Mouse (Mus musculus): ENCODE measurements around the gene Syde2. TPM values are rescaled to one million over a fixed set of nuclear protein-coding genes. Genes with fewer than 3 reads are reported as not detected.

Syde2 gene
- total and polyA plus RNA-seq, 3 experiments: 12.4 to 24.1 TPM; not detected in 1

DNA sequence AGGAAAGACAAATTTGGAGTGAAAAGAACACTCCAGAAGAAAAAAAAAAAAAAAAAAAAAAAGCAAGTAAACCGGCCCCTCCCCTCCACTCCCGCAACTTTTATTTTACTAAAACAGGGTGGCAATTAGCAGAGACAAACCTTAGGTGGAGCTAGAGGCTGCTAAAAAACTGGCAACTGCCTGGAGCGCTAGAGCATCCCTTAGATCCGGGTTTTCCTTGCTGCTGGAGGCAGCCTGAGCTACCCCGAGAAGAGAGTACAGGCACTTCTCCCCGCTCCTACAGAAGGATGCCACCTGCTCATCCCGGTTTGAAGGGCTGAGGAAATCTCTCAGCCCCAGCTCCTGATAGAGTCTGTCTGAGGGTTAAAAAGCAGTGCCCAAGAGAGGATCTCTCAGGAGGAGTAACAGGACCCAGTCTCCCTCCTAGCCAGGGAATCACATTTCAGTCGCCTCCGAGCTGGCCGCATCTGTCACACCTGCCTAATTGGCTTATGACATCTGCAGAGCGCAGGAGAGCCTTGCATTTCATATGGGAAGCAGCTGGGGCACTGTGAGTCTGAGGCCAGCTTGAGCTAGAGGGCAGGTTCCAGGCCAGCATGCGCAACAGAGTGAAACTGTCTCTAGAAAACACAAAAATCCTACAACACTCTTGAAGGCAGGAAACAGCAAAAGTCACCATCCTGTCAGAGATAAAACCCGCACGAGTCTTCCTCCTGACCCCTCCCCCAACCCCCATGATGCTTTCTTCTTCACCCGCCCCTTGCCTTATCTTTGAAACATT is 37.4 kb upstream of the Syde2 start (continued):
- TF ChIP-seq ZMIZ1 (IDR thresholded peaks at IDR 0.05; ENCODE audit: low read depth, low read length): no peak
- no peak for TF ChIP-seq MYB (IDR thresholded peaks at IDR 0.05; ENCODE audit: low read depth, low read length)
- peak; percentile 89 for TF ChIP-seq SIN3A (IDR thresholded peaks at IDR 0.05; ENCODE audit: low read length)
- TF ChIP-seq RCOR1 (IDR thresholded peaks at IDR 0.05; ENCODE audit: low read depth, low read length): peak; percentile 38; the same call in 1 of the 2 replicates
- TF ChIP-seq UBTF (IDR thresholded peaks at IDR 0.05; ENCODE audit: borderline replicate concordance, insufficient read depth, low read depth, low read length): no peak
- TF ChIP-seq CTCF (IDR thresholded peaks at IDR 0.05 in 2 of 3, conservative IDR thresholded peaks at IDR 0.05 in 1 of 3; ENCODE audit: control insufficient read depth in 1 of 3, insufficient read depth in 1 of 3, low read depth in 2 of 3, low read length in 3 of 3, poor library complexity in 1 of 3, severe bottlenecking in 1 of 3): peak; percentile 34 to 80 (median 55)
- no peak for TF ChIP-seq ZKSCAN1 (IDR thresholded peaks at IDR 0.05; ENCODE audit: low read depth, low read length)
- no peak; the same call in 1 of the 2 replicates for TF ChIP-seq MAX (IDR thresholded peaks at IDR 0.05; ENCODE audit: low read length)
- no peak for TF ChIP-seq TBP (IDR thresholded peaks at IDR 0.05; ENCODE audit: low read depth, low read length)
- TF ChIP-seq MEF2A (IDR thresholded peaks at IDR 0.05; ENCODE audit: extremely low read depth, insufficient replicate concordance, low read depth, low read length, poor library complexity, severe bottlenecking): no peak
- TF ChIP-seq KAT2A (conservative IDR thresholded peaks at IDR 0.05; ENCODE audit: low read depth, low read length): 0 out of 2 replicates have a peak, but pooled peaks have one; percentile 44
- peak in 1 of 2 experiments; percentile 82; a peak in 2 of 4 replicates for TF ChIP-seq EP300 (IDR thresholded peaks at IDR 0.05; ENCODE audit: low read depth in 1 of 2, low read length in 2 of 2)
- peak; percentile 58 for TF ChIP-seq ZC3H11A (IDR thresholded peaks at IDR 0.05; ENCODE audit: low read depth, low read length)
- peak; percentile 72 for TF ChIP-seq HCFC1 (IDR thresholded peaks at IDR 0.05; ENCODE audit: low read depth, low read length)
- no peak for TF ChIP-seq MAFK (IDR thresholded peaks at IDR 0.05; ENCODE audit: borderline replicate concordance, low read depth, low read length)
- TF ChIP-seq BHLHE40 (IDR thresholded peaks at IDR 0.05; ENCODE audit: borderline replicate concordance, low read depth, low read length): peak; percentile 93
- peak; percentile 49; the same call in 1 of the 2 replicates for TF ChIP-seq NRF1 (IDR thresholded peaks at IDR 0.05; ENCODE audit: insufficient read depth, low read depth, low read length, poor library complexity, severe bottlenecking)
- 0 out of 2 replicates have a peak, but pooled peaks have one; percentile 31 for TF ChIP-seq CHD1 (IDR thresholded peaks at IDR 0.05; ENCODE audit: low read depth, low read length)
- TF ChIP-seq TCF12 (IDR thresholded peaks at IDR 0.05; ENCODE audit: low read depth, low read length): no peak

DNA sequence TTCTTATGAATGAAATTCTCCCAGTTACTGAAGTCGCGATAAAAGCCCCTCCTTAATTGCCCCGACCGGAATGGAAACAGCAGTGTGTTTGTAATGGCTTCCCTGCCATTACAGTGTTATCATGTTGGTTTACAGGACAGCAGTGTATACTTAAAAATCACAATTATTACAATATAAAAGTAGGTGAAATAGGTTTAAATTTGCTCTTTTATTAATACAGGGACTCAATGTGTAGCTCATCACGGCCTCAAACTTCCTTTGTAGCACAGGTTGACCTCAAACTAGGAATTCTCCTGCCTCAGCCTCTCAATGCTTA is 36.9 kb upstream of the Syde2 start:
- peak overlapping the region; percentile 78 for H3K9ac ChIP-seq (ENCODE audit: control insufficient read depth, low read depth, low read length, poor library complexity, severe bottlenecking)
- peak overlapping the region; percentile 100 for H3K27ac ChIP-seq (ENCODE audit: control insufficient read depth, low read depth, low read length)
- H3K79me2 ChIP-seq (ENCODE audit: control insufficient read depth, insufficient read depth, low read length, poor library complexity): no peaks in the 10 kb centered on the region; the same call in 1 of the 2 replicates
- no peaks in the 10 kb centered on the region for H3K9me3 ChIP-seq (replicated peaks; ENCODE audit: insufficient read depth, low read length)
- peak overlapping the region; percentile 27 to 54 for H3K4me3 ChIP-seq (ENCODE audit: control insufficient read depth in 1 of 2, insufficient read depth in 1 of 2, low read depth in 2 of 2, low read length in 2 of 2)
- H3K36me3 ChIP-seq (ENCODE audit: control insufficient read depth in 1 of 2, insufficient read depth in 2 of 2, low read length in 2 of 2): peaks cover 0 to 42% of the 10 kb centered on the region in 2 experiments; a peak in 2 of 4 replicates
- no peak for DNase-seq (ENCODE audit: low read depth, low spot score)
- no peaks in the 10 kb centered on the region for H3K27me3 ChIP-seq (ENCODE audit: control insufficient read depth in 1 of 2, insufficient read depth in 2 of 2, low read length in 2 of 2)
- peaks cover 8 to 50% of the 10 kb centered on the region in 2 experiments for H3K4me1 ChIP-seq (ENCODE audit: control insufficient read depth in 1 of 2, insufficient read depth in 2 of 2, low read length in 2 of 2)
- TF ChIP-seq CHD1 (IDR thresholded peaks at IDR 0.05; ENCODE audit: low read depth, low read length) (0 out of 2 replicates have a peak, but pooled peaks have one; percentile 71), NELFE (IDR thresholded peaks at IDR 0.05; ENCODE audit: low read depth, low read length) (peak; percentile 24; the same call in 1 of the 2 replicates), MAFK (IDR thresholded peaks at IDR 0.05; ENCODE audit: borderline replicate concordance, low read depth, low read length) (no peak), JUND (IDR thresholded peaks at IDR 0.05; ENCODE audit: low read depth, low read length) (no peak), POLR2A (IDR thresholded peaks at IDR 0.05; ENCODE audit: control insufficient read depth in 1 of 2, insufficient read depth in 1 of 2, low read depth in 1 of 2, low read length in 2 of 2, poor library complexity in 1 of 2) (peak in 1 of 2 experiments; percentile 31; a peak in 1 of 4 replicates), SMC3 (IDR thresholded peaks at IDR 0.05; ENCODE audit: low read depth, low read length) (no peak), KAT2A (conservative IDR thresholded peaks at IDR 0.05; ENCODE audit: low read depth, low read length) (peak; percentile 0; the same call in 1 of the 2 replicates), ELF1 (IDR thresholded peaks at IDR 0.05; ENCODE audit: low read depth, low read length) (no peak), CTCF (IDR thresholded peaks at IDR 0.05 in 2 of 3, conservative IDR thresholded peaks at IDR 0.05 in 1 of 3; ENCODE audit: control insufficient read depth in 1 of 3, insufficient read depth in 1 of 3, low read depth in 2 of 3, low read length in 3 of 3, poor library complexity in 1 of 3, severe bottlenecking in 1 of 3) (no peak), EP300 (IDR thresholded peaks at IDR 0.05; ENCODE audit: low read depth in 1 of 2, low read length in 2 of 2) (no peak), BHLHE40 (IDR thresholded peaks at IDR 0.05; ENCODE audit: borderline replicate concordance, low read depth, low read length) (no peak), TBP (IDR thresholded peaks at IDR 0.05; ENCODE audit: low read depth, low read length) (peak; percentile 87), GABPA (IDR thresholded peaks at IDR 0.05; ENCODE audit: low read depth, low read length) (no peak), ETS1 (IDR thresholded peaks at IDR 0.05; ENCODE audit: low read depth, low read length) (no peak; the same call in 1 of the 2 replicates), ZNF384 (IDR thresholded peaks at IDR 0.05; ENCODE audit: low read depth, low read length) (no peak), TCF12 (IDR thresholded peaks at IDR 0.05; ENCODE audit: low read depth, low read length) (no peak), POLR2AphosphoS5 (IDR thresholded peaks at IDR 0.05; ENCODE audit: borderline replicate concordance, low read depth, low read length) (no peak), CHD2 (IDR thresholded peaks at IDR 0.05; ENCODE audit: low read length) (peak; percentile 67; the same call in 1 of the 2 replicates), POLR2AphosphoS2 (IDR thresholded peaks at IDR 0.05; ENCODE audit: low read length) (peak; percentile 40; the same call in 1 of the 2 replicates), TAL1 (IDR thresholded peaks at IDR 0.05; ENCODE audit: low read length) (no peak)
